Mouse (Mus musculus) heart, adult 2 months (tissue): ENCODE measurements around the gene Rpap2.

Experiments
- CTCF ChIP-seq: fragments of 200-600 bp; IDR thresholded peaks from 2 replicates; pipeline ENCODE4 v1.8.1; 2022; ENCODE audit warnings: antibody characterized with exemption, mild to moderate bottlenecking, moderate library complexity
- POLR2A ChIP-seq: fragments of 200-500 bp; IDR thresholded peaks from 2 replicates; pipeline ENCODE4 v1.6.1; 2011; ENCODE audit warnings: mild to moderate bottlenecking, low read depth, low read length, control low read depth; ENCODE audit not compliant: insufficient read depth

DNA sequence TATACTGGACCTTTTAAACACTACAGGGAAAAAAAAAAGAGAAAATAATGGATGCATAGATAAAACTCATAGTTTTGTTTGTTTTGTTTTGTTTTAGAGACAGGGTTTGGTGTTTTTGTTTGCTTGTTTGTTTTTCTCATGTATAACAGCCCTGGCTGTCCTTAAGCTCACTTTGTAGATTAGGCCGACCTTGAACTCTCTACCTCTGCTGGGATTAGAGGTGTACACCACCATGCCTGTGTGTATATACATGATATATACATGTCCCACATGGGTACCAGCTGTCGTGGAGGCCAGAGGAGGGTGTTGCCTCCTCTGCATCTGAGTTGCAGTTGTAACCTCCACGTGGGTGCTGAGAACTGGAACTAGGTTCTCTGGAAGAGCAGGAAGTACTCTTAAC is 48.7 kb upstream of the Rpap2 start:
- TF ChIP-seq POLR2A = no peak
- no peak for TF ChIP-seq CTCF
